ENCODE assay signal across 8 mouse cellular contexts in the genomic region with DNA sequence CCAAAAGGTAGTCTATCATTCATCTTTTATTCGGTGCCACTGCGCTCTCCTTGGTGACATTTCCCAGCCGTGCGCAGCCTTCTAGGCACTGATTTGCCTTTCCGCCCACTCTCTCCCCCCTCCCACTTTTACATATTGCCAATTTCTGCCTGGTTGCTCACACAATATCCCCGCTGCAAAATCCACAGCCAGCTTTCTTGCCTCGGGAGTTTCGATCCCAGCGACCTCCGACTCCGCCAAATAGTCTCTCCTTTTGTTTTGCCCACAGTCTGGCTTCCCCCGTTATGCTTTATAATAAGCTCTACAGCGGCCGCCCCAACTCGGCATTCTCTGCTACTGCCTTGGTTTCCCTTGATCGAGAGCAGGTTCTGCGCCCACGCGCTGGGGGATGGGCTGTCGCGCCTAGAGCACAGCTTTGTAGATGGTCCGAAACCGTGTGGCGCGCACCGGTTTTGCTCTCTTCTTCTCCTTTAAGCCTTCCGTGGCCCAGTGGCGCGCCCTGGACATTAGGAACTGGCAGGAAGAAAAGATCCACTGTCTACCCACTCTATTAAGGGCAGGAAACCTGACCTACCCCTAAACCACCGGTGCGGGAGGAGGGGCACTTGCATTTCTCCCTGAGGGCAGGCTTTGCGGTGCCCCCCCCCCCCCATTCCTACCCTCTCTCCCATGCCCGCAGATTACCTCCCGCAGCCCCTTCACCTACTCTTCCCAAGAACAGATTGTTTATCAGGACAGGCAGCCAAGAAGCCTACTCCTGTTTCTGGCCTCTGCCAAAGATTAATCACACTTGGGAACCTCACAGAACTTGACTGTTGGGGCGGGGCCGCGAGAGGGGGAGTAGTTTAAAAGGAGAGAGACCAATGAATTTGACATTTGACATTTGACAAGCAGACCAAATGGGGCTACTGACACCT. TPM values are rescaled to one million over a fixed set of nuclear protein-coding genes. Genes with fewer than 3 reads are reported as not detected.
DNase-seq lines count a peak whose midpoint lies in the region; ATAC-seq and TF ChIP-seq lines count a peak whose summit lies in the region.

No protein-coding gene starts in this region.

- H3K9me3 ChIP-seq in intestine, postnatal 0 days (ENCODE audit: control insufficient read depth), result no peaks in the 10 kb centered on the region
- no peaks in the 10 kb centered on the region for H3K9me3 ChIP-seq in liver, embryonic 12.5 days (replicated peaks)
- H3K9me3 ChIP-seq in stomach, embryonic 15.5 days, result no peaks in the 10 kb centered on the region

- TF ChIP-seq CTCF in intestine, postnatal 0 days (IDR thresholded peaks at IDR 0.05; ENCODE audit: low read depth), result no peak

- WGBS in intestine, postnatal 0 days, result 11% methylated on average over 36 of the region's 37 CpGs
- WGBS in liver, embryonic 12.5 days (ENCODE audit: insufficient replicate concordance), result 4% methylated on average over 36 of the region's 37 CpGs
- 6% methylated on average over 36 of the region's 37 CpGs for WGBS in stomach, embryonic 15.5 days

- H3ac ChIP-seq in myocyte (ENCODE audit: control insufficient read depth, insufficient read length), result peak overlapping the region; percentile 53

- H3K27me3 ChIP-seq in intestine, postnatal 0 days (replicated peaks; ENCODE audit: control insufficient read depth, insufficient read depth, low read length), result no peaks in the 10 kb centered on the region
- peaks cover 54% of the 10 kb centered on the region for H3K27me3 ChIP-seq in liver, embryonic 12.5 days (replicated peaks)
- H3K27me3 ChIP-seq in myocyte (ENCODE audit: control insufficient read depth, insufficient read depth, insufficient read length), result no peaks in the 10 kb centered on the region
- no peaks in the 10 kb centered on the region for H3K27me3 ChIP-seq in stomach, embryonic 15.5 days (replicated peaks)

- peak overlapping the region; percentile 76 for H3K4me2 ChIP-seq in intestine, postnatal 0 days (replicated peaks; ENCODE audit: low read depth)
- H3K4me2 ChIP-seq in liver, embryonic 12.5 days, result peak overlapping the region; percentile 86
- H3K4me2 ChIP-seq in myocyte (ENCODE audit: low read depth), result peak overlapping the region; percentile 94
- H3K4me2 ChIP-seq in stomach, embryonic 15.5 days, result peak overlapping the region; percentile 75

- H3K9ac ChIP-seq in intestine, postnatal 0 days (ENCODE audit: low read depth, low read length), result peak overlapping the region; percentile 51
- peak overlapping the region; percentile 54 for H3K9ac ChIP-seq in liver, embryonic 12.5 days
- peak overlapping the region; percentile 25; the same call in 1 of the 2 replicates for H3K9ac ChIP-seq in stomach, embryonic 15.5 days

- TF ChIP-seq POLR2A in myocyte (IDR thresholded peaks at IDR 0.05; ENCODE audit: insufficient read length, low read depth), result no peak

- ATAC-seq in intestine, postnatal 0 days, result no peak
- ATAC-seq in liver, embryonic 12.5 days, result peak; percentile 31
- ATAC-seq in stomach, embryonic 15.5 days (ENCODE audit: insufficient read depth, low FRiP score, low read depth), result no peak

- peak overlapping the region; percentile 79 for H3K27ac ChIP-seq in intestine, postnatal 0 days (ENCODE audit: low read depth, low read length)
- peak overlapping the region; percentile 90 for H3K27ac ChIP-seq in liver, embryonic 12.5 days
- H3K27ac ChIP-seq in stomach, embryonic 15.5 days, result peak overlapping the region; percentile 96

- no peaks in the 10 kb centered on the region for H3K36me3 ChIP-seq in intestine, postnatal 0 days (ENCODE audit: control insufficient read depth, insufficient read depth)
- no peaks in the 10 kb centered on the region for H3K36me3 ChIP-seq in liver, embryonic 12.5 days
- H3K36me3 ChIP-seq in myocyte (ENCODE audit: control insufficient read depth, insufficient read depth), result no peaks in the 10 kb centered on the region
- no peaks in the 10 kb centered on the region for H3K36me3 ChIP-seq in stomach, embryonic 15.5 days

- peak overlapping the region; percentile 38 for H3K4me3 ChIP-seq in intestine, postnatal 0 days (ENCODE audit: low read depth, low read length)
- H3K4me3 ChIP-seq in liver, embryonic 12.5 days, result peak overlapping the region; percentile 50
- H3K4me3 ChIP-seq in myocyte, result peak overlapping the region; percentile 70
- peak overlapping the region; percentile 41 for H3K4me3 ChIP-seq in stomach, embryonic 15.5 days (replicated peaks)

- DNase-seq in left cerebral cortex, adult 18-20 months (ENCODE audit: low spot score in 2 of 2), result peak; percentile 60 to 73
- no peak for DNase-seq in left cerebral cortex, adult 8-10 months (ENCODE audit: low spot score in 2 of 2)
- DNase-seq in cerebellum, postnatal 14 days, result peak; percentile 91 to 93
- DNase-seq in gastrocnemius, postnatal 4 days (ENCODE audit: low spot score in 2 of 2), result peak; percentile 71 to 84

- peaks cover 13% of the 10 kb centered on the region for H3K4me1 ChIP-seq in intestine, postnatal 0 days (replicated peaks; ENCODE audit: control insufficient read depth, insufficient read depth, low read length)
- H3K4me1 ChIP-seq in liver, embryonic 12.5 days, result peaks cover 91% of the 10 kb centered on the region
- H3K4me1 ChIP-seq in stomach, embryonic 15.5 days, result peaks cover 77% of the 10 kb centered on the region

- H3K79me2 ChIP-seq in myocyte (ENCODE audit: control insufficient read depth, insufficient read depth), result peaks cover 17% of the 10 kb centered on the region

TF ChIP-seq in myocyte, 11 proteins besides CTCF, POLR2A, EP300 and RAD21:
- TF ChIP-seq CEBPB (IDR thresholded peaks at IDR 0.05; ENCODE audit: insufficient read depth, poor library complexity, severe bottlenecking), result no peak
- no peak for TF ChIP-seq TCF3 (IDR thresholded peaks at IDR 0.05; ENCODE audit: insufficient read length, low read depth)
- TF ChIP-seq E2F4 (IDR thresholded peaks at IDR 0.05; ENCODE audit: insufficient read depth), result no peak
- peak; percentile 9 for TF ChIP-seq POLR2AphosphoS2 (IDR thresholded peaks at IDR 0.05; ENCODE audit: insufficient read length, low read depth)
TF ChIP-seq in myocyte: peak in this region for 1.

RNA-seq across cellular contexts. Expression of a gene that starts 7.4 kb away (rescaled TPM):
- total RNA-seq in left cerebral cortex, adult 18-20 months (2021), result 10 to 100 TPM; 91.6 to 93.6 TPM
- total RNA-seq in left cerebral cortex, adult 8-10 months (2022), result 10 to 100 TPM; 60.7 to 74.9 (median 68.5) TPM
- total RNA-seq in gastrocnemius, postnatal 4 days (2021), result 10 to 100 TPM; 43.2 to 44.8 TPM
- 10.0 and 10.7 TPM in 2 replicates for polyA plus RNA-seq in intestine, postnatal 0 days (2015; fragmentation: Nextera tagmentation; extraction: Ambion mirVana)
- 6.7 and 7.7 TPM in 2 replicates for polyA plus RNA-seq in liver, embryonic 12.5 days (2016; fragmentation: Nextera tagmentation; extraction: Ambion mirVana)
- 59.1 TPM for polyA plus RNA-seq in myocyte (2012; fragmentation: generic; extraction: Trizol)
- 28.4 and 29.3 TPM in 2 replicates for polyA plus RNA-seq in stomach, embryonic 15.5 days (2015; fragmentation: Nextera tagmentation; extraction: Ambion mirVana)

RNA-seq across cellular contexts. Expression of a gene that starts 54.8 kb away (rescaled TPM):
- 10 to 100 TPM; 84.0 to 86.8 TPM for total RNA-seq in left cerebral cortex, adult 18-20 months (2021)
- total RNA-seq in left cerebral cortex, adult 8-10 months (2022), result 100 to 1,000 TPM in 1 of 4 experiments, 10 to 100 TPM in 3; 95.7 to 109 (median 99.4) TPM
- total RNA-seq in gastrocnemius, postnatal 4 days (2021), result 10 to 100 TPM; 21.5 to 31.1 TPM
- polyA plus RNA-seq in intestine, postnatal 0 days (2015; fragmentation: Nextera tagmentation; extraction: Ambion mirVana), result 3.2 and 3.8 TPM in 2 replicates
- polyA plus RNA-seq in liver, embryonic 12.5 days (2016; fragmentation: Nextera tagmentation; extraction: Ambion mirVana), result 18.0 and 19.2 TPM in 2 replicates
- polyA plus RNA-seq in myocyte (2012; fragmentation: generic; extraction: Trizol), result 14.7 TPM
- 15.4 and 15.7 TPM in 2 replicates for polyA plus RNA-seq in stomach, embryonic 15.5 days (2015; fragmentation: Nextera tagmentation; extraction: Ambion mirVana)

Comparison
In these comparisons a context has a peak if more than half of its experiments do, and no peak if none do; other contexts are left out.
1. DNase-seq: peak in left cerebral cortex, adult 18-20 months (2 of 2), cerebellum, postnatal 14 days (2 of 2) and gastrocnemius, postnatal 4 days (2 of 2); none in left cerebral cortex, adult 8-10 months (0 of 2).
2. Peak in every context shown above with its lines, with median percentiles within 50 percentile points of each other: H3K27ac ChIP-seq, H3K4me2 ChIP-seq, H3K4me3 ChIP-seq and H3K9ac ChIP-seq.